In the genomic region with DNA sequence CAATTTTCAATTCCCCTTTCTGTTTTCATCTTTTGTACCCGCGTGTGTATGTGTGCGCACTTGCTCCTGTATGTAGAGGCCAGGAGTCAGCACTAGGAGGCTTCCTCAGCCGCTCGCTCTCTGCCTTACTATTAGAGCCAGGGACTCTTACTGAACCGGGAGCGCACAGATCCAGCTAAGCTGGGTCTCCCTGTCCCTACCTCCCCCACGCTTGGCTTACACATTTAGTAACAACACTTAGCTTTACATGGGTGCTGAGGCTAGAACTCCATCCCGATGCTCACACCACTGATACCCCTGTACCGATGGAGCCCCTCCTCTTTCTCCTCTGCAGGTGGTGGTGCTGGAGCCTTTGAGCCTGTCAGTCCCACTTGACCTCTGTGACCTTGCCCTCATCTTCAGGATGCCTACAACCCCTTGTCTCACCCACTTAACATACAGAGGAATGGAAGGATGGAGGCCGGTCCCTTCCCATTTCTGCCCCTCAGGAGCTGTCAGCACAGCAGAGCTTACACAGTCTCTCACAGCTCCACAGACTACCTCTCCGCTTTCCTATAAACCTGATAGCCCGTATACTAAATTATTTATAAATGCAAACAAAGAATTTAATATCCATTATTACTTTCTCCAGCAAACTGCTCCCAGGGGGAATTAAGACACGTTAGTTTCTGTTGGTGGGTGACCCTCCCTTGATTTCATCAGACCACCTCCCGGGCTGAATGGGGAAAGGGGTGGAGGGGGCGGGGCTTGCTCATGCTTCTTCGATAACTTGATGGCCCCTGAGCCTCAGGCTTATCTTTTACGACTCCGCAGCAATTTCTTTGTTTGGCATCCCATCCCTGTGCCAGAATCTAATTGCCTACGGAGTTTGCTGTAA, we compare ENCODE assay signal across 10 mouse cellular contexts. TPM values are rescaled to one million over a fixed set of nuclear protein-coding genes. Genes with fewer than 3 reads are reported as not detected.
DNase-seq lines count a peak whose midpoint lies in the region; ATAC-seq and TF ChIP-seq lines count a peak whose summit lies in the region.
"Had no signal": no experiment of that assay in that cellular context is flagged by ENCODE, and none has a peak within 500 bp of the region (broad histone marks: within the 10 kb centered on the region; RNA-seq: fewer than 3 reads in every experiment).

No protein-coding gene starts in this region.

- H3K9ac ChIP-seq in liver, embryonic 11.5 days (ENCODE audit: low read depth, low read length) = no peak overlapping the region
- no peak overlapping the region for H3K9ac ChIP-seq in forebrain, embryonic 14.5 days (ENCODE audit: low read length)
- H3K9ac ChIP-seq in limb, embryonic 14.5 days (ENCODE audit: low read depth, low read length, severe bottlenecking) = no peak overlapping the region
- H3K9ac ChIP-seq in stomach, embryonic 15.5 days = no peak overlapping the region

- no peak for TF ChIP-seq POLR2A in limb, embryonic 14.5 days (IDR thresholded peaks at IDR 0.05; ENCODE audit: borderline replicate concordance, extremely low read depth, insufficient read depth, insufficient read length)

- H3K9me3 ChIP-seq in liver, embryonic 11.5 days (ENCODE audit: control insufficient read depth, low read length) = no peaks in the 10 kb centered on the region
- H3K9me3 ChIP-seq in forebrain, embryonic 14.5 days (replicated peaks; ENCODE audit: control insufficient read depth, low read length) = no peaks in the 10 kb centered on the region
- no peaks in the 10 kb centered on the region for H3K9me3 ChIP-seq in limb, embryonic 14.5 days (ENCODE audit: control insufficient read depth, low read length)
- H3K9me3 ChIP-seq in stomach, embryonic 15.5 days = no peaks in the 10 kb centered on the region

- no peak for DNase-seq in liver, embryonic 11.5 days (ENCODE audit: low spot score)
- no peak for DNase-seq in liver
- DNase-seq in forebrain, embryonic 14.5 days (ENCODE audit: low spot score) = no peak
- DNase-seq in limb, embryonic 14.5 days (ENCODE audit: low spot score) = no peak
- DNase-seq in embryo, embryonic 9.5 days (ENCODE audit: extremely low spot score) = no peak
- no peak for DNase-seq in thymus, adult 18-20 months
- DNase-seq in adrenal gland, postnatal 25 days = no peak

- WGBS in liver, embryonic 11.5 days = 41% methylated on average over 20 of the region's 20 CpGs
- WGBS in forebrain, embryonic 14.5 days = 35% methylated on average over 20 of the region's 20 CpGs
- WGBS in limb, embryonic 14.5 days = 37% methylated on average over 20 of the region's 20 CpGs
- 38% methylated on average over 20 of the region's 20 CpGs for WGBS in stomach, embryonic 15.5 days

- no peaks in the 10 kb centered on the region for H3K36me3 ChIP-seq in liver, embryonic 11.5 days (ENCODE audit: control insufficient read depth, insufficient read depth, low read length)
- H3K36me3 ChIP-seq in forebrain, embryonic 14.5 days (ENCODE audit: control insufficient read depth, insufficient read depth, low read length) = no peaks in the 10 kb centered on the region
- no peaks in the 10 kb centered on the region for H3K36me3 ChIP-seq in limb, embryonic 14.5 days (ENCODE audit: control insufficient read depth, insufficient read depth, low read length)
- H3K36me3 ChIP-seq in stomach, embryonic 15.5 days = no peaks in the 10 kb centered on the region

- no peak overlapping the region for H3K27ac ChIP-seq in liver, embryonic 11.5 days (ENCODE audit: low read depth, low read length)
- H3K27ac ChIP-seq in forebrain, embryonic 14.5 days (ENCODE audit: low read depth, low read length) = no peak overlapping the region
- no peak overlapping the region for H3K27ac ChIP-seq in limb, embryonic 14.5 days (replicated peaks; ENCODE audit: low read depth, low read length)
- no peak overlapping the region for H3K27ac ChIP-seq in stomach, embryonic 15.5 days

- no peak overlapping the region for H3K4me3 ChIP-seq in liver, embryonic 11.5 days (ENCODE audit: low read depth, low read length)
- H3K4me3 ChIP-seq in forebrain, embryonic 14.5 days (ENCODE audit: low read depth, low read length) = peak overlapping the region; percentile 16
- H3K4me3 ChIP-seq in limb, embryonic 14.5 days (replicated peaks; ENCODE audit: low read length) = peak overlapping the region; percentile 17
- no peak overlapping the region for H3K4me3 ChIP-seq in stomach, embryonic 15.5 days (replicated peaks)

- no peak for ATAC-seq in liver, embryonic 11.5 days (replicated peaks; ENCODE audit: low FRiP score)
- ATAC-seq in forebrain, embryonic 14.5 days = peak; percentile 37
- ATAC-seq in limb, embryonic 14.5 days (ENCODE audit: low FRiP score, low read depth) = no peak; the same call in 1 of the 2 replicates
- ATAC-seq in stomach, embryonic 15.5 days (ENCODE audit: insufficient read depth, low FRiP score, low read depth) = peak; percentile 24; the same call in 1 of the 2 replicates

- peaks cover 7% of the 10 kb centered on the region for H3K27me3 ChIP-seq in liver, embryonic 11.5 days (replicated peaks; ENCODE audit: control insufficient read depth, insufficient read depth, low read length)
- H3K27me3 ChIP-seq in forebrain, embryonic 14.5 days (replicated peaks; ENCODE audit: control insufficient read depth, insufficient read depth, low read length) = no peaks in the 10 kb centered on the region
- no peaks in the 10 kb centered on the region for H3K27me3 ChIP-seq in limb, embryonic 14.5 days (ENCODE audit: control insufficient read depth, insufficient read depth, low read length)
- no peaks in the 10 kb centered on the region for H3K27me3 ChIP-seq in stomach, embryonic 15.5 days (replicated peaks)

- peak overlapping the region; percentile 32; the same call in 1 of the 2 replicates for H3K4me2 ChIP-seq in liver, embryonic 11.5 days
- peak overlapping the region; percentile 47 for H3K4me2 ChIP-seq in forebrain, embryonic 14.5 days (ENCODE audit: low read length)
- peak overlapping the region; percentile 36 for H3K4me2 ChIP-seq in limb, embryonic 14.5 days (replicated peaks; ENCODE audit: low read depth, low read length, severe bottlenecking)
- H3K4me2 ChIP-seq in stomach, embryonic 15.5 days = peak overlapping the region; percentile 44

- H3K4me1 ChIP-seq in liver, embryonic 11.5 days (replicated peaks; ENCODE audit: control insufficient read depth, insufficient read depth, low read length) = no peaks in the 10 kb centered on the region
- H3K4me1 ChIP-seq in forebrain, embryonic 14.5 days (ENCODE audit: control insufficient read depth, insufficient read depth, low read length) = no peaks in the 10 kb centered on the region
- no peaks in the 10 kb centered on the region; the same call in 1 of the 2 replicates for H3K4me1 ChIP-seq in limb, embryonic 14.5 days (ENCODE audit: control insufficient read depth, insufficient read depth, low read length)
- H3K4me1 ChIP-seq in stomach, embryonic 15.5 days = peaks cover 5% of the 10 kb centered on the region; the same call in 1 of the 2 replicates

RNA-seq across cellular contexts. Expression of a gene that starts 7.7 kb away (rescaled TPM):
- 3.0 and 3.8 TPM in 2 replicates for polyA plus RNA-seq in liver, embryonic 11.5 days (2014; fragmentation: Nextera tagmentation; extraction: Ambion mirVana)
- polyA plus RNA-seq in forebrain, embryonic 14.5 days (2014; fragmentation: Nextera tagmentation; extraction: Ambion mirVana) = 2.3 and 2.4 TPM in 2 replicates
- polyA plus RNA-seq in limb, embryonic 14.5 days (2012; rRNA removed) = 7.0 and 8.2 TPM in 2 replicates
- polyA plus RNA-seq in limb, embryonic 14.5 days (2014; fragmentation: Nextera tagmentation; extraction: Ambion mirVana) = 2.7 and 4.2 TPM in 2 replicates
- polyA plus RNA-seq in stomach, embryonic 15.5 days (2015; fragmentation: Nextera tagmentation; extraction: Ambion mirVana) = 6.8 and 8.1 TPM in 2 replicates
- 11.7 and 13.5 TPM in 2 replicates for total RNA-seq in adrenal gland, postnatal 25 days (2021)

RNA-seq across cellular contexts. Expression of a gene that starts 43.8 kb away (rescaled TPM):
- polyA plus RNA-seq in liver, embryonic 11.5 days (2014; fragmentation: Nextera tagmentation; extraction: Ambion mirVana) = not detected in 2 replicates
- not detected in 2 replicates for polyA plus RNA-seq in forebrain, embryonic 14.5 days (2014; fragmentation: Nextera tagmentation; extraction: Ambion mirVana)
- polyA plus RNA-seq in limb, embryonic 14.5 days (2012; rRNA removed) = 0.09 TPM in 1 of 2 replicates, not detected in the other
- polyA plus RNA-seq in limb, embryonic 14.5 days (2014; fragmentation: Nextera tagmentation; extraction: Ambion mirVana) = not detected in 2 replicates
- not detected in 2 replicates for polyA plus RNA-seq in stomach, embryonic 15.5 days (2015; fragmentation: Nextera tagmentation; extraction: Ambion mirVana)
- 1.5 TPM in 1 of 2 replicates, not detected in the other for total RNA-seq in adrenal gland, postnatal 25 days (2021)
- total RNA-seq: layer of hippocampus, postnatal 25 days; neutrophil, adult 5-6 weeks had no signal

RNA-seq across cellular contexts. Expression of a gene that starts 45.4 kb away (rescaled TPM):
- not detected in 2 replicates for polyA plus RNA-seq in liver, embryonic 11.5 days (2014; fragmentation: Nextera tagmentation; extraction: Ambion mirVana)
- not detected in 2 replicates for polyA plus RNA-seq in forebrain, embryonic 14.5 days (2014; fragmentation: Nextera tagmentation; extraction: Ambion mirVana)
- not detected in 2 replicates for polyA plus RNA-seq in limb, embryonic 14.5 days (2012; rRNA removed)
- not detected in 2 replicates for polyA plus RNA-seq in limb, embryonic 14.5 days (2014; fragmentation: Nextera tagmentation; extraction: Ambion mirVana)
- 22.7 and 26.1 TPM in 2 replicates for polyA plus RNA-seq in stomach, embryonic 15.5 days (2015; fragmentation: Nextera tagmentation; extraction: Ambion mirVana)
- total RNA-seq in adrenal gland, postnatal 25 days (2021) = not detected in 2 replicates
- total RNA-seq: layer of hippocampus, postnatal 25 days; neutrophil, adult 5-6 weeks had no signal

RNA-seq across cellular contexts. Expression of a gene that starts 47.7 kb away (rescaled TPM):
- not detected in 2 replicates for polyA plus RNA-seq in liver, embryonic 11.5 days (2014; fragmentation: Nextera tagmentation; extraction: Ambion mirVana)
- not detected in 2 replicates for polyA plus RNA-seq in forebrain, embryonic 14.5 days (2014; fragmentation: Nextera tagmentation; extraction: Ambion mirVana)
- not detected in 2 replicates for polyA plus RNA-seq in limb, embryonic 14.5 days (2012; rRNA removed)
- polyA plus RNA-seq in limb, embryonic 14.5 days (2014; fragmentation: Nextera tagmentation; extraction: Ambion mirVana) = not detected in 2 replicates
- not detected in 2 replicates for polyA plus RNA-seq in stomach, embryonic 15.5 days (2015; fragmentation: Nextera tagmentation; extraction: Ambion mirVana)
- not detected in 2 replicates for total RNA-seq in adrenal gland, postnatal 25 days (2021)
- total RNA-seq: layer of hippocampus, postnatal 25 days; neutrophil, adult 5-6 weeks had no signal

RNA-seq across cellular contexts. Expression of a gene that starts 51.2 kb away (rescaled TPM):
- 1.5 and 1.9 TPM in 2 replicates for polyA plus RNA-seq in liver, embryonic 11.5 days (2014; fragmentation: Nextera tagmentation; extraction: Ambion mirVana)
- polyA plus RNA-seq in forebrain, embryonic 14.5 days (2014; fragmentation: Nextera tagmentation; extraction: Ambion mirVana) = 0.68 and 0.70 TPM in 2 replicates
- 4.2 and 4.8 TPM in 2 replicates for polyA plus RNA-seq in limb, embryonic 14.5 days (2012; rRNA removed)
- polyA plus RNA-seq in limb, embryonic 14.5 days (2014; fragmentation: Nextera tagmentation; extraction: Ambion mirVana) = 4.7 and 4.8 TPM in 2 replicates
- polyA plus RNA-seq in stomach, embryonic 15.5 days (2015; fragmentation: Nextera tagmentation; extraction: Ambion mirVana) = 9.2 and 9.4 TPM in 2 replicates
- total RNA-seq in adrenal gland, postnatal 25 days (2021) = 16.0 and 16.7 TPM in 2 replicates

Comparison
In these comparisons a context has a peak if more than half of its experiments do, and no peak if none do; other contexts are left out.
1. ATAC-seq: peak in forebrain, embryonic 14.5 days (single experiment) and stomach, embryonic 15.5 days (single experiment); none in liver, embryonic 11.5 days (single experiment) and limb, embryonic 14.5 days (single experiment).
2. H3K4me3 ChIP-seq: peak in forebrain, embryonic 14.5 days (single experiment) and limb, embryonic 14.5 days (single experiment); none in liver, embryonic 11.5 days (single experiment) and stomach, embryonic 15.5 days (single experiment).
3. RNA of a gene that starts 45.4 kb away (polyA plus RNA-seq): 22.7 to 26.1 TPM in stomach, embryonic 15.5 days; not detected in liver, embryonic 11.5 days, not detected in limb, embryonic 14.5 days and not detected in forebrain, embryonic 14.5 days; every median in the first group is over 10 times any median in the second.
4. Peak in every context shown above with its lines, with median percentiles within 50 percentile points of each other: H3K4me2 ChIP-seq.